Mouse (Mus musculus): Measurements from ENCODE around the gene Meis1. TPM values are rescaled to one million over a fixed set of nuclear protein-coding genes. Genes with fewer than 3 reads are reported as not detected.

Gene Meis1
- total and polyA plus RNA-seq, 3 experiments: 0.19 to 3.6 (median 0.81) TPM

- Histone ChIP-seq H3K4me1 (ENCODE audit: control insufficient read depth in 1 of 2, insufficient read depth in 2 of 2) (peaks cover 0 to 4% of the 10 kb centered on the region in 2 experiments; a peak in 2 of 4 replicates), H3K4me2 (ENCODE audit: insufficient read depth, low read depth, poor library complexity, severe bottlenecking) (no peak overlapping the region), H3K4me3 (replicated peaks in 1 of 3; ENCODE audit: low read depth in 2 of 3, low read length in 2 of 3, poor library complexity in 1 of 3) (no peak overlapping the region), H3K9me3 (replicated peaks; ENCODE audit: low read length) (no peaks in the 10 kb centered on the region), H3K36me3 (replicated peaks in 1 of 2; ENCODE audit: control insufficient read depth in 1 of 2, insufficient read depth in 1 of 2, low read length in 1 of 2) (no peaks in the 10 kb centered on the region), H3K79me2 (replicated peaks; ENCODE audit: control insufficient read depth, extremely low read depth, insufficient read depth, poor library complexity, severe bottlenecking) (no peaks in the 10 kb centered on the region), H3K9ac (ENCODE audit: insufficient read depth, low read depth) (no peak overlapping the region), H3K27me3 (replicated peaks) (no peaks in the 10 kb centered on the region), H3K27ac (ENCODE audit: insufficient read depth, low read depth) (no peak overlapping the region)
- no peak for DNase-seq (ENCODE audit: extremely low read depth)
- in situ Hi-C loops (cut with MboI; ENCODE audit: low pct_ligation_motif_present, low pct_unique_long_range_greater_than_20kb, low sequenced_read_pairs): no loop called here
- no peak for TF ChIP-seq ZC3H11A (IDR thresholded peaks at IDR 0.05; ENCODE audit: low read depth, low read length)
- peak; percentile 57 for TF ChIP-seq RAD21 (IDR thresholded peaks at IDR 0.05; ENCODE audit: low read depth, low read length)
- TF ChIP-seq SMC3 (IDR thresholded peaks at IDR 0.05; ENCODE audit: low read depth, low read length): peak; percentile 65
- peak in 1 of 2 experiments; percentile 54; a peak in 2 of 4 replicates for TF ChIP-seq CTCF (conservative IDR thresholded peaks at IDR 0.05 in 1 of 2, IDR thresholded peaks at IDR 0.05 in 1 of 2; ENCODE audit: low read depth in 2 of 2, low read length in 2 of 2)
- TF ChIP-seq MAX (IDR thresholded peaks at IDR 0.05; ENCODE audit: low read length): no peak
- TF ChIP-seq ETS1 (conservative IDR thresholded peaks at IDR 0.05; ENCODE audit: low read depth, low read length): no peak
- dilution Hi-C loops (cut with MboI; ENCODE audit: extremely low pct_ligation_motif_present, extremely low pct_unique_long_range_greater_than_20kb, low sequenced_read_pairs): no loop called here
Measured at GRCm38 (mm10) chr11:18942990-18943389, 75.8 kb downstream of the Meis1 start.

GRCm38 (mm10) chr11:18940916-18941315 is 77.9 kb downstream of the Meis1 start:
- Histone ChIP-seq H3K27ac (ENCODE audit: insufficient read depth, low read depth) (no peak overlapping the region), H3K4me1 (ENCODE audit: control insufficient read depth in 1 of 2, insufficient read depth in 2 of 2) (peaks cover 0 to 4% of the 10 kb centered on the region in 2 experiments; a peak in 2 of 4 replicates), H3K9me3 (replicated peaks; ENCODE audit: low read length) (no peaks in the 10 kb centered on the region), H3K4me3 (replicated peaks in 1 of 3; ENCODE audit: low read depth in 2 of 3, low read length in 2 of 3, poor library complexity in 1 of 3) (no peak overlapping the region), H3K9ac (ENCODE audit: insufficient read depth, low read depth) (no peak overlapping the region; the same call in 1 of the 2 replicates), H3K79me2 (replicated peaks; ENCODE audit: control insufficient read depth, extremely low read depth, insufficient read depth, poor library complexity, severe bottlenecking) (no peaks in the 10 kb centered on the region), H3K36me3 (replicated peaks in 1 of 2; ENCODE audit: control insufficient read depth in 1 of 2, insufficient read depth in 1 of 2, low read length in 1 of 2) (no peaks in the 10 kb centered on the region), H3K4me2 (ENCODE audit: insufficient read depth, low read depth, poor library complexity, severe bottlenecking) (peak overlapping the region; percentile 82; the same call in 1 of the 2 replicates), H3K27me3 (replicated peaks) (no peaks in the 10 kb centered on the region)
- in situ Hi-C loops (cut with MboI; ENCODE audit: low pct_ligation_motif_present, low pct_unique_long_range_greater_than_20kb, low sequenced_read_pairs) (no loop called here), dilution Hi-C loops (cut with MboI; ENCODE audit: extremely low pct_ligation_motif_present, extremely low pct_unique_long_range_greater_than_20kb, low sequenced_read_pairs) (no loop called here)
- no peak for TF ChIP-seq ZMIZ1 (IDR thresholded peaks at IDR 0.05; ENCODE audit: low read depth, low read length)
- no peak for TF ChIP-seq MXI1 (IDR thresholded peaks at IDR 0.05; ENCODE audit: low read depth, low read length)
- TF ChIP-seq GABPA (IDR thresholded peaks at IDR 0.05; ENCODE audit: insufficient replicate concordance, low read depth, low read length): no peak
- TF ChIP-seq SMC3 (IDR thresholded peaks at IDR 0.05; ENCODE audit: low read depth, low read length): no peak
- no peak for TF ChIP-seq TCF12 (IDR thresholded peaks at IDR 0.05; ENCODE audit: low read depth, low read length)
- TF ChIP-seq ZNF384 (IDR thresholded peaks at IDR 0.05; ENCODE audit: low read depth, low read length): no peak
- TF ChIP-seq RCOR1 (conservative IDR thresholded peaks at IDR 0.05; ENCODE audit: low read depth, low read length): no peak
- TF ChIP-seq IRF4 (IDR thresholded peaks at IDR 0.05; ENCODE audit: low read depth, low read length): no peak
- no peak for DNase-seq (ENCODE audit: extremely low read depth)

GRCm38 (mm10) chr11:18934921-18935320 is 83.9 kb downstream of the Meis1 start:
- H3K9ac ChIP-seq (ENCODE audit: insufficient read depth, low read depth): no peak overlapping the region
- TF ChIP-seq ELF1 (IDR thresholded peaks at IDR 0.05; ENCODE audit: low read depth, low read length): no peak
- TF ChIP-seq PAX5 (IDR thresholded peaks at IDR 0.05; ENCODE audit: low read length): no peak
- no peak for TF ChIP-seq CTCF (conservative IDR thresholded peaks at IDR 0.05 in 1 of 2, IDR thresholded peaks at IDR 0.05 in 1 of 2; ENCODE audit: low read depth in 2 of 2, low read length in 2 of 2)
- no peak for TF ChIP-seq SIN3A (IDR thresholded peaks at IDR 0.05; ENCODE audit: low read length)
- no peak for TF ChIP-seq IRF4 (IDR thresholded peaks at IDR 0.05; ENCODE audit: low read depth, low read length)
- TF ChIP-seq NRF1 (IDR thresholded peaks at IDR 0.05; ENCODE audit: low read depth, low read length): no peak
- TF ChIP-seq TBP (conservative IDR thresholded peaks at IDR 0.05; ENCODE audit: low read depth, low read length): no peak
- TF ChIP-seq HCFC1 (IDR thresholded peaks at IDR 0.05; ENCODE audit: low read depth, low read length): no peak
- H3K4me1 ChIP-seq (ENCODE audit: control insufficient read depth in 1 of 2, insufficient read depth in 2 of 2): peaks cover 0 to 12% of the 10 kb centered on the region in 2 experiments; a peak in 2 of 4 replicates
- H3K9me3 ChIP-seq (replicated peaks; ENCODE audit: low read length): no peaks in the 10 kb centered on the region
- H3K27me3 ChIP-seq (replicated peaks): no peaks in the 10 kb centered on the region
- no peaks in the 10 kb centered on the region for H3K36me3 ChIP-seq (replicated peaks in 1 of 2; ENCODE audit: control insufficient read depth in 1 of 2, insufficient read depth in 1 of 2, low read length in 1 of 2)
- DNase-seq (ENCODE audit: extremely low read depth): no peak
- no peaks in the 10 kb centered on the region for H3K79me2 ChIP-seq (replicated peaks; ENCODE audit: control insufficient read depth, extremely low read depth, insufficient read depth, poor library complexity, severe bottlenecking)
- no peak overlapping the region for H3K27ac ChIP-seq (ENCODE audit: insufficient read depth, low read depth)
- H3K4me2 ChIP-seq (ENCODE audit: insufficient read depth, low read depth, poor library complexity, severe bottlenecking): no peak overlapping the region
- in situ Hi-C loops (cut with MboI; ENCODE audit: low pct_ligation_motif_present, low pct_unique_long_range_greater_than_20kb, low sequenced_read_pairs): no loop called here
- dilution Hi-C loops (cut with MboI; ENCODE audit: extremely low pct_ligation_motif_present, extremely low pct_unique_long_range_greater_than_20kb, low sequenced_read_pairs): no loop called here
- H3K4me3 ChIP-seq (replicated peaks in 1 of 3; ENCODE audit: low read depth in 2 of 3, low read length in 2 of 3, poor library complexity in 1 of 3): no peak overlapping the region
